Mouse (Mus musculus) forebrain, embryonic 12.5 days (tissue): ENCODE results near the gene Syngap1. TPM values are rescaled to one million over a fixed set of nuclear protein-coding genes. Genes with fewer than 3 reads are reported as not detected.

Experiments
- ATAC-seq: fragments of 200-750 bp; cut with Nextera tagmentation; 2 replicates; pipeline ENCODE4 v1.8.0; 2017; ENCODE audit warnings: moderate TSS enrichment; ENCODE audit not compliant: low FRiP score
- H3K27ac ChIP-seq: fragments of 300-500 bp; sonication (generic); 2 replicates; pipeline ENCODE4 v1.5.1; 2016; ENCODE audit warnings: mild to moderate bottlenecking
- H3K27me3 ChIP-seq: fragments of 300-500 bp; sonication (generic); 2 replicates; pipeline ENCODE4 v1.6.1; 2016; ENCODE audit warnings: mild to moderate bottlenecking
- H3K36me3 ChIP-seq: fragments of 300-500 bp; sonication (generic); replicated peaks from 2 replicates; pipeline ENCODE4 v1.6.1; 2016; ENCODE audit warnings: mild to moderate bottlenecking
- H3K4me1 ChIP-seq: fragments of 300-500 bp; sonication (generic); 2 replicates; pipeline ENCODE4 v1.6.1; 2016
- H3K4me2 ChIP-seq: fragments of 300-500 bp; sonication (generic); 2 replicates; pipeline ENCODE4 v1.6.1; 2016; ENCODE audit warnings: mild to moderate bottlenecking, moderate library complexity
- H3K4me3 ChIP-seq: fragments of 300-500 bp; sonication (generic); replicated peaks from 2 replicates; pipeline ENCODE4 v1.5.1; 2016; ENCODE audit warnings: mild to moderate bottlenecking
- H3K9ac ChIP-seq: fragments of 300-500 bp; sonication (generic); 2 replicates; pipeline ENCODE4 v1.6.1; 2016; ENCODE audit warnings: mild to moderate bottlenecking
- H3K9me3 ChIP-seq: fragments of 300-500 bp; sonication (generic); 2 replicates; pipeline ENCODE4 v1.6.1; 2016
- WGBS: fragments of 180-500 bp; shearing (Covaris S2); methylation state at CpG from one replicate; pipeline ENCODE4 v1.1.7; 2016; 5-methylcytosine and 5-hydroxymethylcytosine counted together
- polyA plus RNA-seq: library from polyadenylated mRNA; unstranded; fragments of >200 nt; fragmentation: Nextera tagmentation; extraction: Ambion mirVana; gene quantifications from 2 replicates; pipeline ENCODE4 v1.2.1, GENCODE M21; 2016

Syngap1 gene
- polyA plus RNA-seq, 1 experiment from 2014 or later = 3.9 TPM

DNA sequence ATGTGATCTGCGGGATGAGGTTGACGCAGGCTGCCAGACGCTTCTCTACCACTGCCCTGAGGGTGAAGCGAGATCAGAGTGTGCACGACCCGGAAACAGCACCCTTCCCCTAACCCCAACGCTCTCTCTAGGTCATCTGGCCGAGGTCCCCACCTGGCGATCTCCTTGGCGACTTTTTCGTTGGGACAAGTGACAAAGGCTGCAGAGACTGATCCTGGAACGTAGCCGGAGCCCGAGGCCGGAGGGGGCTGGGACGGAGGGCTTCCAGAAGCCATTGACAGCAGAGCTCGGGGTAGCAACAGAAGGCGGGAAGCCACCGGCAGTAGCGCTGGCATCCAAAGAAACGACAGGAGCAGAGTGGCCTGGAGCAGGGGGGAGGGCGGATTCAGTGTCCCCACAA, 2.3 kb upstream of the Syngap1 start:
- Histone ChIP-seq H3K4me3 (peak overlapping the region; percentile 64), H3K36me3 (peaks cover 30% of the 10 kb centered on the region), H3K4me1 (peaks cover 56% of the 10 kb centered on the region), H3K4me2 (peak overlapping the region; percentile 98), H3K27me3 (no peaks in the 10 kb centered on the region), H3K9me3 (no peaks in the 10 kb centered on the region), H3K9ac (peak overlapping the region; percentile 81), H3K27ac (peak overlapping the region; percentile 97)
- ATAC-seq = 0 out of 2 replicates have a peak, but pooled peaks have one; percentile 1
- WGBS = under 1% methylated on average over 22 of the region's 22 CpGs

DNA sequence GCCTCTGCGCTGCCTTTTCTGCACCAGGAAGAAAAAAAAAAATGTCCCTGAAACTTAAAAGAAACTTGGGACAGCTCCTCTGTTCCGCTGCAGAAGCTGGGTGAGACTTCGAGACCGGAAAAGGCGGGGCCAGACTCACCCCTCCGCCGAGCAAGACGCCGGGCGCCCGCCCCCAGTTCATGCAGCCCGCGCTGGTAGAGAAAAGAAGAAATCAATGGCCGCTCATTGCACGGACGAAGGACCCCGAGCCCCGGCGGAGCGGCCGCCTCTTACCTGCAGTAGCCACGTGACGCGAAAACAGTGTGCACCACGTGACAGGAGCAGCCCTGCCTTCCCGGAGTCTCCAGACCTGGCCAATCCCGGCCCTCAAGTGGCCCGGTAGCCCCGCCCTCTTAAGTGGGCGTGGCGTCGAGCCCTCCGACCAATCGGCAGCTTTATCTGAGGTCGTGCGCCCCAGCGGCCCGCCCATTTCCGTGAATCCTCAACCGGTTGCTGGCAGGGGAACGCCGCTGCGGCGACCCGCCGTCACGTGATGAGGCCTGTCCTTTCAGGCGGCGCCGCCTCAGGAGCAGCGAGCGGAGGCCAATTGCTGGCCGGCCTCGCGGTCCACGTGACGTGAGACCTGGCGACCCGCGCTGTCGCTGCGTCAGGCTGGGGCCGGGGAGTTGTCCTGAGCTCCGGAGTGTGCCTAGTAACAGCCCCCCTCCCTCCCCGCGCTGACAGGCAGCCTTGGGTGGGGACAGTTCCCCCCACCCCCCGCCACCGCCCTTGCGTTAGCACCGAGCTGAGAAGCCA, 1.7 kb upstream of the Syngap1 start, which contains the start of gene Cuta:
Gene Cuta, minus strand, starts transcription at position 392 of the 795 bp plus-strand sequence.
- Histone ChIP-seq H3K9me3 (no peaks in the 10 kb centered on the region), H3K27ac (peak within 1 kb of the TSS; percentile 97), H3K4me3 (peak within 1 kb of the TSS; percentile 64), H3K4me2 (peak within 1 kb of the TSS; percentile 98), H3K4me1 (peaks cover 52% of the 10 kb centered on the region), H3K36me3 (peaks cover 28% of the 10 kb centered on the region), H3K9ac (peak within 1 kb of the TSS; percentile 81), H3K27me3 (no peaks in the 10 kb centered on the region)
- 0% methylated on average over 68 of the region's 70 CpGs for WGBS
- peak; percentile 95 for ATAC-seq

DNA sequence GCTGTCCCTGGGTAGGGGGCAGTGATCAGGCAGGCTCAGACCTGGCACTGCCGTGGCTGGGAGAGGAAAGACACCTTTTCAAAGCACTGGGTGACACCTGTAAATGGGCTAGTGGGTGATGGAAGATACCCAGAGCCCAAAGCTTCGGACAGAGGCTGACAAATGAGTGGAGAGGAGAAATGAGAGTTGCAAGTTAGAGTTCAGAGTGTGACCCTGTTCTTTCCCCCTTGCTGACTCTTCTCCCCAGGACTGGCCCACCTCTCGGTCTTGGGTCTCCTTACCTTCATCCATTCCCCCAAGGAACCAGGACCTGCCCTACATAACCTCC, 1.1 kb upstream of the Syngap1 start:
- H3K27ac ChIP-seq = peak overlapping the region; percentile 97
- 6% methylated on average over 3 of the region's 3 CpGs for WGBS
- H3K9ac ChIP-seq = peak overlapping the region; percentile 65
- H3K36me3 ChIP-seq = peaks cover 22% of the 10 kb centered on the region
- H3K4me3 ChIP-seq = peak overlapping the region; percentile 64
- H3K9me3 ChIP-seq = no peaks in the 10 kb centered on the region
- H3K4me2 ChIP-seq = peak overlapping the region; percentile 98
- no peak for ATAC-seq
- H3K4me1 ChIP-seq = peaks cover 54% of the 10 kb centered on the region
- H3K27me3 ChIP-seq = no peaks in the 10 kb centered on the region

DNA sequence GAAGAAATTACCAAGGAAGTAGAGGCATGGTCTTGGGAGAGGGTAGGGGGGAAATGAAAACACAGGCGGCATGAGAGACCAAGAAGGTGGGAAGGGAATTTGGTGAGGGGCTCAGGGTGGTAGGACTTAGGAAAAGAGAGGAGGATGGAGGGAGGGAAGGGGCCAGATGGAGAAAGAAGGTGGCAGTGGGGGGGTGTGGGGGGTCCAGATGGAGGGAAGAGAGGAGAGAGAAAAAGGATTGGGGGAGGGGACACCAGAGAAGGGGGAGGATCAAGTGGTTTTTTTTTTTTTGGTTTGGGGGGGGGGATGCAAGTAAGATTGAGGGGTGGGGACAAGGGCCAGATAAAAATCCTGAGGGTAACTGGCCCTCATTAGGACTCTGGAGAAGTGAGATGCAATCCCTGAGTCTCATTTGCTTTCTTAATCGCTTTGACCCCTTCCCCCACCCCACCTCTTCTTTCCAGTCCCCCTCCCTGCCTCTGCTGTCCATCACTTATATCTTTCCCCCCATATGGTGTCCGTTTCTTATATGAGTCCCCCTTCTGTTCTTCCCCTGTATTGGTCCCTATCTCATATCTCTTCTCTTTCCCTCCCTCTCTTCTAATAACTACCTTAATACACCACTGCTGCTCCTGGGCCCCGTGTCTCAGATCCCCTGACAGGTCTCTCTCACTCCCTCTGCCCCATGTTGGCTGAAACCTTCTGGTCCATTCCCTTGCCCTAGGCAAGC, 953 bp downstream of the Syngap1 start:
- Histone ChIP-seq H3K27ac (peak overlapping the region; percentile 97), H3K9ac (peak overlapping the region; percentile 80), H3K36me3 (peaks cover 5% of the 10 kb centered on the region), H3K4me3 (peak overlapping the region; percentile 52), H3K4me1 (peaks cover 75% of the 10 kb centered on the region), H3K4me2 (peak overlapping the region; percentile 98), H3K9me3 (no peaks in the 10 kb centered on the region), H3K27me3 (no peaks in the 10 kb centered on the region)
- no peak for ATAC-seq
- WGBS = 8% methylated on average over 4 of the region's 4 CpGs

DNA sequence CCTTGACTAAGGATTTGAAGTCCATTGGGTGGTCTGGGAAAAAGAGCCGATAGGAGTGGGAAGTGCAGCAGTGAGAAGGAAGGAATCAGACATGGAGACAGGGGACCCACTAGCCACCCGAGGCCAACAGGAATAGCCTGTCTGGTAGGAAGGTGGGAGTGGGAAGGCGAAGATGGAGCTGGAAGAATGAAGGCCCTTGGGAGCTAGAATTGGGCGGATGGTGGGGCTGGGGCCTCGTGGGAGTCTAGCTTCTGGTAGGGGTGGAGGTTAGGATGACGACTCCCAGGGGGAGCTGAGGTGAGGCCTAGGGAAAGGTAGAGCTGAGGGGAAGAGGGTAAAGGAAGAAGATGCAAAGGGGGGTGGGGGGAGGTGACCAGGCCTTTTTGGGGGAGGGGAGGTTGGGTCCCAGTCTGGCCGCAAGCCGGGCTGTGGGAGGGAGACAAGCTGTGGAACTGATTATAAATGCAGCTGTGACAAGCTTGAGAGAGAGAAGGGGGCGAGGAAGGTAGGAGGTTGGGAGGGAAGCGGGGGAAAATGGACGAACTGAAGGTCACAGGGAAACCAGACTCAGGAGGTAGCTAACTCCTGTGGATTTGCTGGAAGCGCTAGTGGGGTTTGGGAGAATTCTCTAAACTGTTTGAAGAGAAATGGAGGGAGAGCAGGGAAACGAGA, 4.9 kb downstream of the Syngap1 start:
- Histone ChIP-seq H3K4me3 (peak overlapping the region; percentile 44), H3K9me3 (no peaks in the 10 kb centered on the region), H3K9ac (peak overlapping the region; percentile 69), H3K4me1 (peaks cover 83% of the 10 kb centered on the region), H3K27ac (peak overlapping the region; percentile 86), H3K4me2 (peak overlapping the region; percentile 80), H3K27me3 (no peaks in the 10 kb centered on the region), H3K36me3 (no peaks in the 10 kb centered on the region; the same call in 1 of the 2 replicates)
- WGBS = 22% methylated on average over 13 of the region's 13 CpGs
- ATAC-seq = no peak

DNA sequence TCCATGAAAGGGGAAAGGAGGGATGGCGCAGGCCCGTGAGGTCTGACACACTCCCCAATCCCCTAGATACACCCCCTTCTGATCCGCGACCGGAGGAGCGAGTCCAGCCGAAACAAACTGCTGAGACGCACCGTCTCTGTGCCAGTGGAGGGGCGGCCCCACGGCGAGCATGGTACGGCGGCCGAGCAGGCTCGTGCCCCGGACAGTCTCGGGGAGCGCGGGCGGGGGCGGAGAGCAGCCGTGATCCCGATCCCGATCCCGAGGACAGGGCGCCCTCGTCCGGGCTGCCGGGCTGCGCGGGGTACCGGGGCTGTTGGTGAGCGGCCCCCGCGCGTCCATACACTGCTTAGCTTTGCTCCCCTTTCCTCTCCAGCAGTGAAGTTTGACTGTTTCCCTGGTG, 5.5 kb downstream of the Syngap1 start:
- WGBS = under 1% methylated on average over 29 of the region's 37 CpGs
- Histone ChIP-seq H3K4me2 (peak overlapping the region; percentile 80), H3K27me3 (no peaks in the 10 kb centered on the region), H3K4me1 (peaks cover 83% of the 10 kb centered on the region), H3K36me3 (no peaks in the 10 kb centered on the region; the same call in 1 of the 2 replicates), H3K9me3 (no peaks in the 10 kb centered on the region), H3K27ac (peak overlapping the region; percentile 86), H3K9ac (peak overlapping the region; percentile 69), H3K4me3 (peak overlapping the region; percentile 44)
- ATAC-seq = peak; percentile 31

DNA sequence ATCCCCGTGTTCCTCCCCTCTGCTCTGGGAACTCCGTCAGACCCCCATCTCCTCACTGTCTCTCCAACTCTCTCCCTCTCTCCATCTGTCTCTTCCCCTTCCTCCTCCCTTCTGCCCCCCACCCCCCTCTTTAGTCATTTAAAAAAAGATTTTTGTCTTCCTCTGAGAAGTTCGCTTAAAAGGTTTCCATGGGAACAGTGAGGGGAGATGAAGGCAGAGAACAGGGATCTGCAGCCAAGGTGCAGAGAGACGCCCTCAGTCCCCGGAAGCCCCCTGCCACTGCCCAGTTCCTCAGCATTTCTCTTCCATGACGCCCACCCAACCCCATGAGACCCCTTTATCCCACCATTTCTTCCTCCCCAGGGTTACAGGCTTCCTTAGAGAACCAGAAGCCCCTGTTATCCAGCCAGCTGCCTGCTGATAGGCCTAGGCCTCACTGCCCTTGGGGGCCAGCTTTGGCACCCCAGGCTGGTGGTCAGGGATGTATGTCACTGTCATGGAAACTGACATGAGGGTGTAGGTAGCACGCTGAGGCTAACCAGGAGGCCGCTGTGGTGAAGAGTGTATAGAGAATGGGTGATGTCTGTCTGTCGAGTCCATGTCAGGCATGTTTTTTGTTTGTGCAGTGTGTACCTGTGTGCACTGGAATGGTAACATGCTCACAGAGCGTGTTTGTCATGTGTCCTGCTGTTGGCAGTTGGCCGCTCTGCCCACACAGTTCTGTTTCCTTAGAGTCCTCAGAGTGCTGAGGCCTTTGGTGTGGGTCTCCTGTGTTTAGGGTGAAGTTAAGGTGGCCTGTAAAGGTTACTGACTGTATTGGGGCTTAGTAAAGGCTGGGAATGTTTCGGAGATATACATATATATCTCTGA, 6.4 kb downstream of the Syngap1 start:
- peak overlapping the region; percentile 69 for H3K9ac ChIP-seq
- H3K27me3 ChIP-seq = no peaks in the 10 kb centered on the region
- H3K27ac ChIP-seq = peak overlapping the region; percentile 86
- peak overlapping the region; percentile 80 for H3K4me2 ChIP-seq
- WGBS = 22% methylated on average over 12 of the region's 12 CpGs
- peaks cover 83% of the 10 kb centered on the region for H3K4me1 ChIP-seq
- H3K4me3 ChIP-seq = peak overlapping the region; percentile 44
- H3K9me3 ChIP-seq = no peaks in the 10 kb centered on the region
- no peak for ATAC-seq
- H3K36me3 ChIP-seq = no peaks in the 10 kb centered on the region; the same call in 1 of the 2 replicates

DNA sequence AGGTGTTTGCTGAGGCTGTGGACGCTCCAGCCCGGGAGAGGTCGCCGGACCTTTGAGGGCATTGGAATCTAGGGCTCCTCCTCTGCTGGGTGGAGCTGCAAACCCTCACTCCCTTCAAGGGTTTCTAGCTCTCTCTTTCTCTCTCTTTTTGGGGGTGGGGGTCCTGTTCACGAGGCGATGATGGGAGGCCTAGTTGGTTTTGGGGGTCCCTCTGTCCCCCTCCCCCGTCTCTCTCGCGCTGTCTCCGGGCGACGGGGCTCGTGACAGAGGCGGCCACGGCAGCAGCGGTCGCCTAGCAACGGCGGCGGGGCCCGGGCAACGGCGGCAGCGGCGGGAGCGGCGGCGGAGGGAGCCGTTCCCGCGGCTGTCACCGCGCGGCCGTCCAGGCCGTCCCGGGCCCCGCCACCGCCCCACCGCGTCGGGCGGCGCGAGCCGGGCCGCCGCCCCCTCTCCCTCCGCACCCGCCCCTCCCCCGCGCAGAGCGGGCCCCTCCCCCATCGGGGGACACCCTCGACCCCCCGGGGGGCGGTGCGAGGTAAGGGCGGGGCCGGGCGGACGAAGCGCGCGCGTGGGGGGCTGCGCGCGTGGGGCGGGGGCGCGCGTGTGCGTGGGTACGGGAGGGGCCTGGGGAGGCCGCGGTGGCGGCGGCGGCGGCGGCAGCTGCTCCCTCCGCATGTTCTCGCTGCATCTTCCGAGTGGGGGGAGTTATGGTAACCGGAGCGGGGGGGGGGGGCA, 7.4 kb downstream of the Syngap1 start:
- H3K4me3 ChIP-seq = peak overlapping the region; percentile 89
- 0 out of 2 replicates have a peak, but pooled peaks have one; percentile 12 for ATAC-seq
- no peaks in the 10 kb centered on the region; the same call in 1 of the 2 replicates for H3K36me3 ChIP-seq
- peak overlapping the region; percentile 93 for H3K9ac ChIP-seq
- no peaks in the 10 kb centered on the region for H3K9me3 ChIP-seq
- WGBS = 1% methylated on average over 25 of the region's 87 CpGs
- H3K4me2 ChIP-seq = peak overlapping the region; percentile 99
- H3K27ac ChIP-seq = peak overlapping the region; percentile 93
- peaks cover 88% of the 10 kb centered on the region for H3K4me1 ChIP-seq
- H3K27me3 ChIP-seq = 0 out of 2 replicates have a peak, but pooled peaks cover 4% of the 10 kb centered on the region

DNA sequence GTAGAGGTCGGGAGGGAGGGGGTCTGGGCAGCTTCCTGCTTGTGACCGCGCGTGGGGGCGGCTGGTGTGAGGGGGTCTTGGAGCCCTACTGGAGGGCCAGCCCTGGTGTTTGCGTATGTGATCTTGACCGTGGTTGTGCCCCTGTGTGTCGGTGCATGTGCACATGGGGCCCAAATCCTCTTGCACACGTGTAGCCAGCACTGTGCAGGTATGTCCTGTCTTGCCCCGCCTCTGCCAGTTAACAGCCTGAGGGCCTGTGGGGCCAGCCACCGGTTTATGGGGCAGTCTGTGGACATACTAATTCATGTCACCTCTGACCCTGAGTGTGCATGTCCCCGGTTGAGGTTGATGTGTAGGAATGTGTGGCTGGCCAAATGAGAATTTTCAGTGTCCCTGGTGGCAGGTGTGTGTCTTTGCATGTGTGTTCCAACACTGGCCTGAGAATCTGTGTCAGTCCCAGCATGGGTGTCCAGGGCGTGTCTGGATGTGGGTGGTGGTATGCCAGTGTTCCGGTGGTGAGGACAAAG, 8.1 kb downstream of the Syngap1 start:
- Histone ChIP-seq H3K27ac (peak overlapping the region; percentile 93), H3K4me3 (peak overlapping the region; percentile 89), H3K9me3 (no peaks in the 10 kb centered on the region), H3K27me3 (0 out of 2 replicates have a peak, but pooled peaks cover 5% of the 10 kb centered on the region), H3K4me2 (peak overlapping the region; percentile 99), H3K36me3 (no peaks in the 10 kb centered on the region; the same call in 1 of the 2 replicates), H3K9ac (peak overlapping the region; percentile 93), H3K4me1 (peaks cover 94% of the 10 kb centered on the region)
- ATAC-seq = peak; percentile 16; the same call in 1 of the 2 replicates
- 9% methylated on average over 13 of the region's 14 CpGs for WGBS

DNA sequence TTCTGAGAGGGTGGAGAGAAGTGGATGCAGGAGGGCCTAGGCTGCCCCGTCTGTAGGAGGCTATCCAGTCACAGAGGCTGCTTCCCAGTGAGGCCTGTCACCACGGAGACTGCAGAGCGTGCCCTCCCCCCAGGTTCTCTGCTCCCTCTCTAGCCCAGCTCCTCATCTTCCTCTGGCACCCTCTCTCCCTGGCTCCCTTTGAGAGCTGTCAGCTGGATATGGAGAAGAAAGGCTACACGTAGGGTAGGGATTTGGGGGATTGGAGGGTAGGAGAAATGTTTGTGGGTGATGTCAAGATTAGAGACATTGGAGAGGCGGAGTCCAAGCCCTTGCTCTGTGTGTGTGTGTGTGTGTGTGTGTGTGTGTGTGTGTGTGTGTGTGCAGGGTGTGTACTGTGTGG, 8.8 kb downstream of the Syngap1 start:
- peak overlapping the region; percentile 93 for H3K27ac ChIP-seq

More for the DNA sequence above, 8.8 kb downstream of the Syngap1 start:
- Histone ChIP-seq H3K27me3 (0 out of 2 replicates have a peak, but pooled peaks cover 5% of the 10 kb centered on the region), H3K4me1 (peaks cover 91% of the 10 kb centered on the region), H3K9ac (peak overlapping the region; percentile 93), H3K9me3 (no peaks in the 10 kb centered on the region), H3K4me3 (peak overlapping the region; percentile 89), H3K4me2 (peak overlapping the region; percentile 99), H3K36me3 (peaks cover 6% of the 10 kb centered on the region)
- no peak for ATAC-seq
- 37% methylated on average over 5 of the region's 5 CpGs for WGBS
